Mouse (Mus musculus) monocyte, adult 2 months (primary cell): ENCODE measurements around the gene Fbxw8.

ENCODE experiments used
- DNase-seq, 2 experiments: peaks; one replicate each; pipeline ENCODE4 v3.0.0; 2022; ENCODE audit warnings: low spot score in 2 of 2, low read depth in 1 of 2

Fbxw8 gene

GRCm38 (mm10) chr5:118156976-118157375, 1.7 kb upstream of the Fbxw8 start:
- DNase-seq, result no peak

GRCm38 (mm10) chr5:118155565-118155947, 292 bp upstream of the Fbxw8 start:
- no peak for DNase-seq

GRCm38 (mm10) chr5:118149711-118150110, 5.6 kb downstream of the Fbxw8 start:
- DNase-seq, result no peak

- DNase-seq, result no peak
Observed at GRCm38 (mm10) chr5:118147264-118147663, 8.0 kb downstream of the Fbxw8 start.

- no peak for DNase-seq
Observed at GRCm38 (mm10) chr5:118145999-118146679, 9.1 kb downstream of the Fbxw8 start.

GRCm38 (mm10) chr5:118145458-118145857, 9.8 kb downstream of the Fbxw8 start:
- DNase-seq, result no peak

- DNase-seq, result no peak
Observed at GRCm38 (mm10) chr5:118144770-118145169, 10.5 kb downstream of the Fbxw8 start.

GRCm38 (mm10) chr5:118144327-118144726, 10.9 kb downstream of the Fbxw8 start:
- DNase-seq, result no peak

- DNase-seq, result no peak
Observed at GRCm38 (mm10) chr5:118143211-118144026, 11.8 kb downstream of the Fbxw8 start.

- DNase-seq, result no peak
Observed at GRCm38 (mm10) chr5:118142471-118142870, 12.8 kb downstream of the Fbxw8 start.

- no peak for DNase-seq
Observed at GRCm38 (mm10) chr5:118139630-118140029, 15.6 kb downstream of the Fbxw8 start.

- DNase-seq, result no peak
Observed at GRCm38 (mm10) chr5:118136391-118136790, 18.9 kb downstream of the Fbxw8 start.

- DNase-seq, result no peak
Observed at GRCm38 (mm10) chr5:118128651-118129050, 26.6 kb downstream of the Fbxw8 start.

GRCm38 (mm10) chr5:118128208-118128607, 27.1 kb downstream of the Fbxw8 start:
- no peak for DNase-seq

GRCm38 (mm10) chr5:118126671-118127070, 28.6 kb downstream of the Fbxw8 start:
- no peak for DNase-seq

GRCm38 (mm10) chr5:118123096-118123495, 32.2 kb downstream of the Fbxw8 start:
- no peak for DNase-seq

GRCm38 (mm10) chr5:118121928-118122327, 33.3 kb downstream of the Fbxw8 start:
- no peak for DNase-seq

- no peak for DNase-seq
Observed at GRCm38 (mm10) chr5:118120670-118121069, 34.6 kb downstream of the Fbxw8 start.

- DNase-seq, result no peak
Observed at GRCm38 (mm10) chr5:118118922-118119321, 36.3 kb downstream of the Fbxw8 start.

- DNase-seq, result no peak
Observed at GRCm38 (mm10) chr5:118118351-118118750, 36.9 kb downstream of the Fbxw8 start.

GRCm38 (mm10) chr5:118113617-118114016, 41.6 kb downstream of the Fbxw8 start:
- DNase-seq, result no peak

GRCm38 (mm10) chr5:118113043-118113442, 42.2 kb downstream of the Fbxw8 start:
- DNase-seq, result no peak
